Mouse (Mus musculus): ENCODE data around the gene Tsr3.

DNA sequence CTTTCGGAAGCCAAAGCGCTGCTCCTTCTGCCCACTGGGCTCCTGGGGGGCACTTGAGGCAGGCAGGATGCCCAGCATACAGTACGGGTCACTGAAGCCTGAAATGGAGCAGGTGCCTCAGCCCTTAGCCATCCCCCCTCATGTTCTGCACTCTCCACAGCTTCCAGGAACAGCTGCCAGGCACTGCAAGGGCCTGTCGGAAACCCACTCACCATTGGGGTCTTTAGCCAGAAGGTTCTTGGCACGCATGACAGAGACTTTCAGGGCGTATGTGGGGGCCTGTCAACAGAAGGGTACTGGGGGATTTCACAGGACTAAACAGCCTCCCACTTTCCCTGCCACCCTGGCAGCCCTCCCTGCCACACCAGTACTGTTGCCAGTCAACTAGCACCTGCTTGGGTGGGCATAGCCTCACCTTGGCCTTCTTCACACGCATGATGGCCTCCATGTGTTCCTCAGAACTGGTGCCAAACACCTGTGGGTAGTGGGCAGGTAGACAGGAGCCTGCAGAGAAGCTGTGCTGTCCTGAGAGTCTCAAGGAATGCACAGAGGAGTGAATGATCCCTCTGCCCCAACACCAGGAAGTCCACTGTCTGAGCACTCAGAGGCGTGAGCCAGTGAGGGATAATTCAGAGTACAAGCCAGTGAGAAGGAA is 10.3 kb downstream of the Tsr3 start:
- no peak for TF ChIP-seq CTCF (IDR thresholded peaks at IDR 0.05; ENCODE audit: borderline replicate concordance, extremely low read depth, insufficient read depth, insufficient read length)
- TF ChIP-seq POLR2A (IDR thresholded peaks at IDR 0.05; ENCODE audit: borderline replicate concordance, extremely low read depth, insufficient read depth, insufficient read length, poor library complexity, severe bottlenecking) = no peak

Measured in brain, embryonic 14.5 days (tissue).